Mouse (Mus musculus) cerebellum, postnatal 10 days (tissue): ENCODE data around the gene Ajuba.

Experiments
- DNase-seq, 2 experiments: peaks; one replicate each; pipeline ENCODE4 v3.0.0; 2021; ENCODE audit warnings: mixed read lengths in 2 of 2

Ajuba gene

DNA sequence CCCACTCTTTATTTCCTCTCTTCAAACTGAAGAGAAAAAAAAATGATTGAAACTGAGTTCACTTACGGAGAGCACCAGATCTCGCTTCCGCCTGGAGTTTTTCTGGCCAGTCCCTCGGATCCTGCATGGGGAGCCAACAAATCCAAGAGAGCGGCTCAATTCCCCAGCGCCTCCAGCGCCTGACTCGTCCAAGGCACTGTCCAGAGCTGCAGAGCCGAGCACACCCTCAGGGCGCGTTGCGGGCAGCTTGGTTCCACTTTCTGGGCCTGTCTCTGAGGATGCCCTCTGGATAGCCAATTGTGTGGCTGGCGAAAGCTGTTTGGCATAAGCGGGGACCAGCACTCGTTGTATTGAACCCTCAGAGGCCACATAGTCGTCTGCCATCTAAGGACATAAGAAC lies 13.7 kb upstream of the Ajuba start:
- peak in 1 of 2 experiments; percentile 21 for DNase-seq

DNA sequence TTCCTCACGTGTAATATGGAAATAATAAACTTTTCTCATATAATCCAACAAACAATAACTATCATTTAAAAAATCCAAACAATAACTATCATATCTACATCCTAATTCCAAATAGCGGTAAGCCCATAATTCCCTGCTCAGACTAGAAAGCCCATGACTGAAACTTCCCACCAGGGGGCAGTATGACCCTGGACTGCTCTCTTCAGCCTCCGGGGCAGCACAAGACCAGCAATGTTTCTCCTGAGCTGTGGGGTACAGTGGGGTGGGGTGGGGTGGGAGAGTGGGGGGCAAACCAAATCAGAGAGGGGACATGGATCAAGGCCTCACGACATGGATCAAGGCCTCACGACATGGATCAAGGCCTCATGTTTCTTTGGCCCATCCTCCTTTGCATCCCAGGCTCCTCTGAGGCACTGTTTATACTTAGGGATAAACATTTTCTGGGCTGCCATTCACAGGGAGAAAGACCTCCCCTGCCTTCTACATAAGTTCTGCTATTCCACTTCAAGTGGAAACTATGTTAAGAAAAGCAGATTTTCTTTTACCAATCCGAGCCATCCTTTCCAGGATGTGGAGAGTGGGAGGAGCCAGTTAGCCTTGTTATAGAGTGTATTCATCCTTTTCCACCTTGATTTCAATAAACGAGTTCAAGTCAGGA lies 6.5 kb upstream of the Ajuba start:
- DNase-seq, result peak; percentile 83 to 88

DNA sequence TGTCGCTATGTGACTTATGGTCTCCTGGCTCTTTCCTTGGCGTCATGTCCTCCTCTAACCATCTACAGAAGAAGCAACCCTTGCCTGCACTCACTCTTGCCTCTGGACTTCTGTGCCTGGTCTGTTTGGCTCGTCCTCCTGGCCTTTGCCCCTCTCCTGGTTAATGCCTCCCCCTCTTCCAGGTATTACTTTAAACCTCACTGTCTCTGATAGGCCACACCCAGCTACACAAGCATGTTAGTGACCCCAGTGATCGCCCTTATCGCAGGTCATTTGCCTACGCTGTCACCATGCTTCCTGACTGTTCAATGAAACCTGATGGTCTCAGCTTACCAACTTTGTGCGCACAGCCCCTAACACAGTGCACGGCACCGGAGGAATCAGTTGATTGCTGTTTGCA lies 5.2 kb upstream of the Ajuba start:
- DNase-seq, result no peak

DNA sequence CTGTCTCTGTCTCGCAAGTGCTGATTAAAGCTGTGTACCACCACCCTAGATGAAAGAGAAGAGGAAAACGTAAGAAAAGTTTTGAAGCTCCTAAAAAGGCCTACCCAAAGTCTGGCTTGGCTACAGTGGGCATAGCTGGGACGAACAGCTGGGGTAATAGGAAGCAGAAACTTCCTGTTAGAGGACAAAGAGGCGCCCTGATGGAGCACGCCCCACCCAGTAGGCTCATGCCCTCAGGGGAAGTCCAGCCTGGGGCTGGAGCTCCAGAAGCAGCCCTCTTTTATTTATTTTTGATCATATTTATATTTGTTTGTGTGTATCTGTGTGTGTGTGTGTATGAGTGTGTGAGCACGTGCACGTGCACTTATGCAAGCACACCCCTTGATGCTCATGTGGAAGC lies 2.3 kb upstream of the Ajuba start:
- no peak for DNase-seq

DNA sequence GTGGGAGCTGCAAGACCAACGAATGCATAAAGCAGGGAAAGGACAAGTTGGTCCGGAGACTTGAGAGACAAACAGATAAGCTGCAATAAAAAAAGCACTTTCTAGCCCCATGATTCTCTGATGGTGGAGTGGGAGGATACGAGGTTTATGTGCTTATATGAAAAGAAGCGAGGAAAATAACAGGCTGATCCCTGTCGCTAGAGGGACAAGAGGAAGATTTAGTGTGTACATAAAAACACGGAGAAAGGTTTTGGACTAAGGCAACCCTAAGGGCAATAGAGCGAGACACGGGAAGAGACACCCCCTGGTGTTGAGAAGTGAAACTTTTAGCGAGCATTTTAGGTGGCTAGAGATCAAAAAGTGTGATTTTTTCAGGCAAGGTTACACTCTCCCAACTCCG lies 705 bp upstream of the Ajuba start:
- DNase-seq, result peak; percentile 27 to 29

DNA sequence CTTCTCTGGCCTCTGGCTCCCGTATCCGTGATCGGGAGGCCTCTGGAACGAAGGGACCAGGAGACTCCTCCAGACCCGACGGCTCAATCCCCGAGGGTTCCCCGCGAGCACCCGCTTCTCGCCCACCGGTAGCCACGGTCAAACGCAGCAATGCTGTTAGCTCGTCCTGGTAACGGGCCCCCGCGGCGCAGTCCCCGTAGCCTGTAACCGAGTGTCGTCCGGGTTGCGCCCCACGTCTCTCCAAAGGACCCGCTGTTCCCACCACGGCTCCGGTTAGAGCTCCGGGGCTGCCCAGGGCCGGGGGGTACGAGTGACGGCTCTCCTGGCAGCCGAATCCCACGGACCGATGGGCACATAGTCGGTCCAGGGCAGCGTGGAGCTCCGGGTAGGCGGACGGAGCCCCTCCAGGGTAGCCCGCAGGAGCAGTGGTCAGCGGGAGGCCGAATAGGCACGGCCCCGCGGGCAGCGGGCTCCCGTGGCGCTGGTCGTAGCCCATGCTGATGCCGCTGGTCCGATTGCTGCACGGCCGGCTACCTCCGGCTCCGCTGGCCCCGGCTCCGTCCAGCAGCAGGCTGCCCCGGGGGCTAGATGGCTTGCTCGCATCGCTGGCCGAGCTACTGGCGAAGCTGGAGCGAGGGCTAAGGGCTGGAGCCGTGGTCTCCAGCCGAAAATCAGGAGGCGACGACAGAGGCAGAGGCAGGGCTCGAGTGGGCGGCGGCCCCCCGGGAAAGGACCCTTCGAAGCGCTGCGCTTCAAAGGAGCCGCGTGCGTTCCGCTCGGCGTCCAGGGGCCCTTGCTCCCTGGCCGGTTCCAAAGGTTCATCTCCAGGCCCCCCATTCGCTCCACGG lies 893 bp downstream of the Ajuba start:
- DNase-seq, result peak; percentile 30 to 38

DNA sequence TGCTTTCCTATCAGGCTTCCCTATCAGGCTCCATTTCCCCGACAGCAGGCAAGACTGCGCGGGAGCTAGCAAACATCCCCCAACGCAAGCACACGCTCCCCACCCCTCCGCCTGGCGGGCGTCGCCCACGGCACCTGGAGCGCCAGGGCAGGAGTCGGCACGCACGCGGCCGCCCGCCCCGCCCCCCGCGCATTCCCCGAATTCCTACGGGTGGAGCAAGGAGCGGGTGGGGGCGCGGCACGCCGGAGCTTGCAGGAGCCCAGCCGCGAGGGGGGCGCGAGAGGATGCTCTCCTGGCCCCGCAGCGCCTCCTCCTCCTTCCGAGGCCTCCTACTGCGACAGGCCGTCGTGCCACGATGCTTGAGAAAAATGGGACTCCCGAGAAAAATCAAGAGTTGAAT lies 1.7 kb downstream of the Ajuba start:
- peak; percentile 46 to 59 for DNase-seq

DNA sequence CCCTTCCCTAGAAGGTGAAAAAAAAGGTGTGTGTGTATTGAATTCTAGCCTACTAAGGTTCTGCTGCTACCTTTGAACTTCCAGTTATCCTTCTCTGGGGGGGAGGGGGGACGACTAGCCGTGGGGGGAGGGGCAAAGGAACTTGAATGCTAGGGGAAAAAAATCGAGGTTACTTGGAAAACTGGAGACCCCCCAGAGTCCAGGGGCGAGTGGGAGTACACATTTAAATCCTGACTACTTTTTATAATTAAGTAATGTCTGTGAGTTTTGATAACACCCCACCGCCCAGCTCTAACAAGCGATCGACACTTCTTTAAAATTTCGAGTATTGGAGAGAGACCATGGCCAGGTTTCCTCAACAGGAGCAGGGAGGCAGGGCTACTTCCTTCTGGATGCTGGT lies 2.3 kb downstream of the Ajuba start:
- DNase-seq, result no peak

DNA sequence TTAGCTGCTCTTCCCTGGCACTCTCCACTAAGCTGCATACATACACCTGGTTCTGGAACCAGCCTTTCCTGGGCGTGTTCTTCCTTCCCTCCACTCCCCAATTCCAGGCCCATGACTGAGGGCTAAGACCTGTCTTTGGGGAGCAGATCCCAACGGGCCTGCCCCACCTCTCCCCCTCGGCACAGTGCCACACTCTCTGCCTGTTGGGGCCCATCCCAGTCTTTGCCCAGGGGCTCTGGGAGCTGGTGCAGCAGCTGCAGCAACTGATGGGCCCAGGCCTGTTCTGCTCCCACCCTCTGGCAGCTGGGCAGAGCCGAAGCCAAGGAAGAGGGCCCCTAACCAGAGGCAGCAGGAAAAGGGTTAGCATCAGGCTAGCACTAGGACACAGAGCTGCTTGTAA lies 3.1 kb downstream of the Ajuba start:
- peak; percentile 35 to 43 for DNase-seq

DNA sequence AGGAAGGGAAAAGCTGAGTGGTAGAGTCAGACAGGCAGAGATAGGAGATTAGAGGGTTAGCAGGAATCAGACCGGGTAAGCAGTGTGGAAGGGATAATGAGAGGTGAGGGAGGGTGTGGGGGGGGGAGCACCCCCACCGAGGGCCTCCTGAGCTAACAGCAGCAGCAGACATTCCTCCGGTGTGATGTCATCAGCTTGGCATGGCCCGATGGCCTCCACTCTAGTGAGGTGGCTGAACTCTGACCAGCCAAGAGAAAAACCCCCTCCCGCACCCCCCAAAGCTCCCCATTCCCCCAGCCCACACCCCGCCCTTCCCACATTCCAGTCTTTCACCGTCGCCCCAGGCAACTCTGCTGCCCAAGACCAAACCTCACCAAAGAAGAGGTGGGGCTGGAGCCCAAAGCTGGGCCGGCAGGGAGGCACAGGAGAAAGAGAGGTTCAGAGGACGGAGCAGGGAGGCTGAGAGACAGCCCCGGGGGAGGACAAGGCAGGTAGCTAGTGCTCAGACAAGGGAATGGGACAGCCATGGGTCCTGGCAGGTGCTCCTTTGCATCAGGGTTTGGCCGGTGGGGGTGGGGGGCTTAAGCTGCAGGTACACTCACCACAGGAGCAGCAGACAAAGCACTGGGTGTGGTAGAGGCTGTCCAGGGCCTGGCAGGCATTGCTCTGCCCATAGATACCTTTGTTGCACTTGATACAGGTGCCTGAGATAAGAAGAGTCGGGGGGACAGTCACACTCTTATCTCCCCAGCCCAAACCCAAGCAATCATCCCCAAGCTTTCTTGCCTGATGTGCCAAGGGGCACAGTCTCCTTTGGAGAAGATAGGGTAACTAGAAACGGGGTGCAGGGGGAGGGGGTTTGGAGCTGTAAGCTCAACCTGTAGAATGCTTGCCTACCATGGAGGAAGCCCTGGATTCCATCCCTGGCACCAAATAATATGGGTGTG lies 4.3 kb downstream of the Ajuba start:
- DNase-seq, result no peak

DNA sequence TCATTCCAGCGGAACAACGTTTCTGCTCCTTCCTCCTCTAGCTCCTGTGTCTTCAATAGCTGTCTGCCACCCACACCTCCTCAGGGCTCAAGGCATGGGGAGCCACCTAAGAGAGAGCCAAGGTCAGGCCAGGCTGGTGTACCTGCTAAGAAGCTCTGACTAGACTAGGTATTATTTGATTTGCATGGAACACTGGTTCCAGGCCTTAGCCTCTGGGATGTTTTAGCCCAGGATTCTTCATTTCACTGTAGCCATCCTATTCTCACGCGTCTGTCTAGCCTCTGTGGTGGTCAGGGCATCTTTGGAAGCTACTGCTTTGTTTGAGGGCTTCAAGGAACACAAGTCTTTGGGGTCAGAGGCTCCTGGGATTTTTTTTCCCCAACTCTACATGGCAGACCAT lies 5.2 kb downstream of the Ajuba start:
- DNase-seq, result no peak

DNA sequence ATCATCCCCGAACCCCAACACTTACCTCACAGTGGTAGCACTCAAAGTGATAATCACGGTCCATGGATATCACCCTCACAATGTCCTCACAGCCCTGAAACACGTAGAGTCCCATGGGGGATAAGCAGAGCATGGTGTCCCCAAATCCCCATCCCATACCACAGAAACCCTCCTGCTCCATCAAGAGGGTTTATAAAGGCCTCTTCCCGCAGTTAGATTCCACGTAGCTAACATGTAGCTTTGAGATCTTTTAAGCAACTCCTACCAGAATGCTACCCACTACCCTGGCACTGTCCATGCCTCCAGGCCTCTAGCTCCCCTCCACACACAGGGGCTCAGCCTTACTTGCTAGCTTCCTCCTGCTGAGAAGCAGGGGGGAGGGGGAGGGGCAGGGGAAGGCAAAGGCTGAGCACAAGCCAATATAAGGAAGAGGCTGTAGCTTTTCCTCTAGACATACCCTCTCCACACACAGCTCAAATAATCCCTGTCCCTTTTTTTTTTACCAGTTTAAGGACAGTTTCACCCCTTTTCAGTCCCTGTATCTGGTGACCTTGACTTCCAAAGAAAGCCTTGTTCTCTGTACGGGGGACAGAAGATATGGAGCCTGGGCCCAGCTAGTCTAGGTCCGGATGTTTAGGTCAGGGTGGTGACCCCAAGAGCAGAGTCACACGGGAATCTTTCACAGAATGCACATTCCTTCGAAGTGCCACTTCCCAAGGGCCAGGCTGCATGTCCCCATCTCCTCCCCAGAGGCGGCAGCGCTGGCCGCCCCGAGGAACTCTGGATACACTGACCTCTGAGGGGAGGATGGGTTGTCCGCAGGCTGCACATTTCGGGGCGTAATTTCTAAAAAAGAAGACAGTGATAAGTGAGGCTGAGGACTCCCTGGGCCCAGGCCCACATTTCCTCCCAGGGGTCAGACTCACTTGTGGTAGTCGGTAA lies 7.6 kb downstream of the Ajuba start:
- DNase-seq, result peak in 1 of 2 experiments; percentile 26

DNA sequence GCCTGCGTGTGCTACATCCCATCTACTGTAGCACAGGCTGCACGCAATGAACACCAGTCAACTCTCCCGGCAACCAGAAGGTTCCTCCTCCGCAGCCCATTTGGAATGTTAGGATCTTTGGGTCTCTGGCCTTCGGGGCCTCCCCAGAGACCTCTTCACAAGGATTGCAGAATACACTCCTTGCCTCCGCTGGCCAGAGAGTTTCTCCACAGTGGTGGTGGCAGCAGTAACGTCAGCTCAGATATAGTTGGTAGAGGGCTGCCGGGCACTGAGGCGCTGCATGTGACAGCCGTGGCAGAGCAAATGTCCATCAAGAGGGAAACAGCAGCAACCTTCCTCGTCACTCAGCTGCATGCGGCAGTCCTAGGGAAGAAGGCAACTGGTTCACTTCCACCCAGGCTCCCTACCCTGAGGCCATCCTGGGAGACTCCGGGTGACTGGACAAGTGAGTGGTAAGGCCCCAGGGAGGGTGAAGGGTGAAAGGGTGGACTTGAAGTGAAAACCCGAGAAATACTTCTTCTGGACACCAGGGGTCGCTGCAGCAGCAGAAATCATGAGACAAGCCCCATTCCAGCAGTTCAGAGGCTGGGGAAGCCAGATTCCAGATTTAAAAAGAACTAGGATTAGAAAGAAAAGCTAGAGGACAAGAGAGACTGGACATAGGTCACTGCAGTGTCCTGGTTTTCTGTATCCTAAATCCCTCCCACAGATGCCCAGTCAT lies 8.5 kb downstream of the Ajuba start:
- DNase-seq, result peak; percentile 83 to 86

DNA sequence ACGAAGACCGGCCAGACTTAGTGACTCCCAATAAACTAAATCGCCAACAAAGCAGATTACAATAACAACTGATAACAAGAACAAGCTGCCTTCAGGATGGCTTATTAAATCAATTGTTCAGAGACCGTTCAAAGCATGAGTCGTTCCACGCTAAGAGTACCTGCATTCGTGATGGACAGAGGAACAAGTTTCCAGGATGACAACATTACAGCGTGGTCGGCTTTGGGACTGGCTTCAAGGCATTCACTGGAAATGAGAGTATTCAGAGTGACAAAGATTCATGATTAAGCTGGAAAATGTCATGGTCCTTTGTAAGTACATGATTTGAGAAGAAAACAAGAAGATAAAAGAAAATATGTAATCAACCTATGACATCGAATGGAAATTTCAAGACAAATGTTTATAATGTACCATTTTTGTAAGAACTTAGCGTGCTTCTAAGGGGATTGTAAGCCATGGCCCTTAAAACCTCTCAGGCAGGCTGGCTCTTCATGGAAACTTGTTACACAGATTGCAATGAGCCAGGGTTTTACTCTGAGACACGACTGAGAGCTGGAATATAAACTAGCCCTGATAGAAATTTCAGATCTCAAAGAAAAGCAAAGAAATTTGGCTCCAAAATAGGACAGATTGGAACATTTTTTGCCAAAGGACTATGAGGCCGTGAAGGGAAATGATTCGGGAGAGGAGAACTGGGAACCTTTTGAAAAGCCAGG lies 16.7 kb downstream of the Ajuba start:
- DNase-seq, result no peak

DNA sequence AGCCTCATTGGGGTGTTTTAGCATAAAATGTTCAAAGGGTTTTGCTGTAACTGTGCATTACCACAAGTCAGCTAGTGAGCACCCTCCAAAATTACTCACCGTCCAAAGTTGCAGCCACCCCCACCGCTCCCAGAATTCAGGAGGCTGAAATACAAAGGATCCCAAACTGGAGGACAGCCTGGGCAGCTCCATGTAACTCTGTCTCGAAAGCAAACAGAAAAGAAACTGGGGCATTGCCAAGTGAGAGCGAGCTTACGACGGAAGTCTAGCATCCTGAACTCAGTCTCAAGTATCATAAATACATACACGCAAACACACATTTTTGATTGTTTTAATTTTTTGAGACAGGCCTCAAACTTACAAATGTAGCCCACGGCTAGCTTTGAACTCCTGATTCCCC lies 20.0 kb downstream of the Ajuba start:
- no peak for DNase-seq

DNA sequence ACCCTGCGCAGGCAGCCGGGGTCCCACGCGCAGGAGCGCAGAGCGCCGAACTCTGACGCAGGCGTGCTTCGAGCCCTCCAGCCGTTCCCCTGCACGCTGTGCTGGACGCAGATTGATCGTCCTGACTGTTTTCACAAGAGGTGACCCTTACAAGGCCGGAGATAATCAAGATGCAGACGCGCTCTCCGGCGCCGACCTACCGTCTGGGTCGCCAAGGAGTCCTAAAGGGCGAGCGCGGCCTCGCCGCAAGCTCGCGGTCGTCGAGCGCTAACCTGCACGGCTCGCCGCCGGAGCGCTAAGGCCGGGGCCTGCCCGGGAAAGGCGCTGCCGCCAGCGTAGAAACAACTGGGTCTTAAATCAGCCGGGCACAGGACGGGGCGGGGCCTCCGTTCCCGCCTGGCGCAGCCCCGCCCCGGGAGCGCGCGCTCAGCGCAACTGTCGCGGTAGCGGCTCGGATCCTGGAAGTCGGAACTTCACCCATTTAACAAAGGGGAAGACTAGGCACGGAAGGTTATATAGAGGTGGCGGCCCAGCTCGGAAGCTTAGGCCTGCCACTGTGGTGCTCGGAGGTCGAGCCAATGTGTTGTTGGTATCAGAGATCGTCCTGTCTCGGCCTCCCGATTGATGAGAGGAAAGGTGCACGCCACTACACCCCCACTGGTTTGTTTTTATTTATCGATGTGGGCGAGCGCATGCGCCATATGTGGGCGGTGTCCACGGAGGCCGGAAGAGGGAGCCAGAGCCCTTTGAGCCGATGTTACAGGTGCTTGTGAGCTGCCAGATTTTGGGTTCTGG lies 23.2 kb downstream of the Ajuba start, which contains the start of gene Haus4:
Gene Haus4, minus strand, starts transcription at position 642 of the 795 bp plus-strand sequence.
- DNase-seq, result peak; percentile 80 to 81

DNA sequence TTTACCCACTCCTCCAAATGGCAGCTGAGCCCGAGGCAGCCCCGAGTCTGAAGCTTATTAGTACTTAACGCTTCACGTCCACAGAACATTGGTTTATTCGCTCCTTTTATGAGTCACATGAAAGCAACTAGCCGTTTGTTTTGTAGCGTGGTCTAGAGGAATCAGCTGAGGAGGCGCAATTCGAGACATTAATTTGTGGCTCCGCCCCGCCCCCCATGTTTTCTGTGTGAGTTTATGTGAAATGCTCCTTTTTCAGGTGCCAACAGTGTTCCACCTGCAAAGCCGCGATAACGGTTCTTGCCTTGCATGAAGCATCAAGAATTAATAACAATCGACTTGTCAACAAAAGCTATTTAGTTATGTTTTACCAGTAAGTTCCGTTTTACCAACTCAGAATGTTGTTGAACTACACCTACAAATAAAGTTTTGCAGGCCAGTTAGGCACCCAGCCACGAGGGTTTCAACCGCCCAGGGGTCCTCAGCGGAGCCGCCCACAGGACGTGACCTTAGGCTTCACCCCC lies 23.8 kb downstream of the Ajuba start:
- DNase-seq, result peak; percentile 24 to 38

DNA sequence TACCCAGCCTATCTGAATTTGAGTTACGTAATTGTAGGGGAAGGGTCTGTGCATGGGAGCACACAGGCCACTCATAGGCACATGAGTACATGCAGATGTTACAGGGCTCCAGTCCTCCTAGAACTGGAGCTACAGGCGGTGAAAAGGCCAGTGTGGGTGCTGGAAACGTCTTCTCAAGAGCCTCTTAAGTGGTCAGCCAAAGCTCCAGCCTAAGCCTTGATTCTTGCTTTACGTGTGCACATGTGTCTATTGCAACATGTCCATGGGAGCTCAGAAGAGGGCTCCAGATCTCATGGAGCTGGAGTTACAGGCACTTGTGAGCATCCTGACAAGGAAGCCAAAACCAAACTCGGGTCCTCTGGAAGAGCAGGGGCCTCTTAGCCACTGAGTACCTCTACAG lies 32.7 kb downstream of the Ajuba start:
- no peak for DNase-seq

DNA sequence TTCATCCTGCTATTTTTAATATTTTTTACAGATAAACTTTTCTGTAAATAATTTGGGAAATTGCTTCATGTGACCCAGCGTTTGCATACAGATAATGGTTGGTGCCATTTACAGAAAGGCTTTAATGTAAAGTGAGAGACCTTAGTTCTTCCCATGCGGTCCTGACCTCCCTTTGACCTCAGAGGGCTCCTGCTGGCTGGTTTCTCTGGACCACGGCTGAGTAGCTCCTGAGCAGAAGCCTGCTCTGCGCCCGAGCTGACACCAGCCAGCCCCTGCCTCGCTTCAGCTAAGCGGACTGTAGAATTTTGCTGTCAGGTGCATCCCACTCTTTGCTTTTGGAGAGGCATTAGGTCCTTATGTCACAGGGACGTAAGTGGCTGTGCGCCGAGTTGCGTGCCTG lies 36.6 kb downstream of the Ajuba start:
- no peak for DNase-seq
